Mouse (Mus musculus) intestine, embryonic 16.5 days (tissue): Measurements from ENCODE around the gene Coq5. TPM values are rescaled to one million over a fixed set of nuclear protein-coding genes. Genes with fewer than 3 reads are reported as not detected.

Source experiments
- ATAC-seq: fragments of 200-750 bp; cut with Nextera tagmentation; 2 replicates; pipeline ENCODE4 v1.8.0; 2017; ENCODE audit warnings: moderate TSS enrichment, moderate library complexity
- H3K27ac ChIP-seq: fragments of 300-500 bp; sonication (generic); 2 replicates; pipeline ENCODE4 v1.5.1; 2014; ENCODE audit warnings: mild to moderate bottlenecking, low read length
- H3K27me3 ChIP-seq: fragments of 300-500 bp; sonication (generic); replicated peaks from 2 replicates; pipeline ENCODE4 v1.6.1; 2014; ENCODE audit warnings: low read length, control low read depth, mixed read lengths; ENCODE audit not compliant: control insufficient read depth, insufficient read depth
- H3K36me3 ChIP-seq: fragments of 300-500 bp; sonication (generic); 2 replicates; pipeline ENCODE4 v1.6.1; 2014; ENCODE audit warnings: low read length, control low read depth; ENCODE audit not compliant: control insufficient read depth, insufficient read depth
- H3K4me1 ChIP-seq: fragments of 300-500 bp; sonication (generic); 2 replicates; pipeline ENCODE4 v1.6.1; 2014; ENCODE audit warnings: low read length, control low read depth, mixed read lengths; ENCODE audit not compliant: control insufficient read depth, insufficient read depth
- H3K4me2 ChIP-seq: fragments of 300-500 bp; sonication (generic); 2 replicates; pipeline ENCODE4 v1.6.1; 2014; ENCODE audit warnings: low read depth, low read length, control low read depth
- H3K4me3 ChIP-seq: fragments of 300-500 bp; sonication (generic); 2 replicates; pipeline ENCODE4 v1.5.1; 2014; ENCODE audit warnings: mild to moderate bottlenecking, low read length
- H3K9ac ChIP-seq: fragments of 300-500 bp; sonication (generic); 2 replicates; pipeline ENCODE4 v1.6.1; 2014; ENCODE audit warnings: low read depth, low read length
- H3K9me3 ChIP-seq: fragments of 300-500 bp; sonication (generic); 2 replicates; pipeline ENCODE4 v1.6.1; 2016; ENCODE audit warnings: low read length, control low read depth; ENCODE audit not compliant: control insufficient read depth
- WGBS: fragments of 180-500 bp; shearing (Covaris S2); extraction: QIAGEN DNeasy Blood & Tissue Kit; methylation state at CpG from one replicate; pipeline ENCODE4 v1.1.7; 2014; 5-methylcytosine and 5-hydroxymethylcytosine counted together
- polyA plus RNA-seq: library from polyadenylated mRNA; unstranded; fragments of >200 nt; fragmentation: Nextera tagmentation; extraction: Ambion mirVana; gene quantifications from 2 replicates; pipeline ENCODE4 v1.2.1, GENCODE M21; 2015

Gene Coq5
- 64.2 and 72.9 TPM in 2 replicates for polyA plus RNA-seq

- H3K27me3 ChIP-seq, result no peaks in the 10 kb centered on the region
- H3K27ac ChIP-seq, result peak within 1 kb of the TSS; percentile 69
- peak within 1 kb of the TSS; percentile 90 for H3K4me2 ChIP-seq
- peak; percentile 80 for ATAC-seq
- 4% methylated on average over 45 of the region's 45 CpGs for WGBS
- H3K4me3 ChIP-seq, result peak within 1 kb of the TSS; percentile 94
- H3K9me3 ChIP-seq, result 0 out of 2 replicates have a peak, but pooled peaks cover 3% of the 10 kb centered on the region
- peaks cover 7% of the 10 kb centered on the region; the same call in 1 of the 2 replicates for H3K4me1 ChIP-seq
- H3K9ac ChIP-seq, result peak within 1 kb of the TSS; percentile 86
- no peaks in the 10 kb centered on the region for H3K36me3 ChIP-seq
Observed at GRCm38 (mm10) chr5:115279226-115280049, at the start of gene Coq5. Gene Coq5 (plus strand): TSS chr5:115279666.

- Histone ChIP-seq H3K4me2 (no peak overlapping the region), H3K4me1 (peaks cover 5% of the 10 kb centered on the region), H3K9me3 (no peaks in the 10 kb centered on the region), H3K9ac (no peak overlapping the region), H3K27ac (no peak overlapping the region), H3K36me3 (no peaks in the 10 kb centered on the region), H3K27me3 (0 out of 2 replicates have a peak, but pooled peaks cover 2% of the 10 kb centered on the region), H3K4me3 (no peak overlapping the region)
- no peak for ATAC-seq
- WGBS, result 55% methylated on average over 15 of the region's 15 CpGs
Observed at GRCm38 (mm10) chr5:115230830-115231551, 48.5 kb upstream of the Coq5 start.

DNA sequence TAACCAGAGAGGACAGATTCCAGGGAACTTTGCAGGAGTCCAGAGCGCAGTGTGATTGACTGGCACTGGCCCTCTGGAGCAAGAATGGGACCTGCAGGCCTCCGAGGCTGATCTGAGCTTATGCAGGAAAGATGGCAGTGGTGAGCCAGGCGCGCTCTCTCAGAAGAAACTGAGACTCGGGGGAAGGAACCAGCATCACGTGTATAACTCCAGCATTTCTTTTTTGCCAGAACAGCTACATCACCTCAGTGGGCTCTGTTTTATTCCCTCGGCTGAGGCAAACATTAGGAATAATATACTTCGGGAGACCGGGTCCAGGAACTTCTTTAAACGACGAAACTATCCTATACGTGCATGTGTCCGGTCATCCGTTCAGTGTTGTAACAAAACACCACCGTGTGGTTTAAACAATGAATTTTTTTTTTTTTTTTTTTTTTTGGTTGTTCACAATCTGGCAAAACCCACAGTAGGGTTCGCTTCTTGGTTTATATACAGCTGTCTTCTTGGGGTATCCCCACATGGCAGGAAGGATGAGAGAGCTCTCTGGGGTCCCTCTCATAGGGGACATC is 47.8 kb upstream of the Coq5 start:
- ATAC-seq, result no peak
- no peak overlapping the region for H3K4me3 ChIP-seq
- WGBS, result 35% methylated on average over 16 of the region's 16 CpGs
- no peak overlapping the region for H3K4me2 ChIP-seq
- H3K36me3 ChIP-seq, result no peaks in the 10 kb centered on the region
- H3K9me3 ChIP-seq, result no peaks in the 10 kb centered on the region
- H3K27me3 ChIP-seq, result 0 out of 2 replicates have a peak, but pooled peaks cover 2% of the 10 kb centered on the region
- no peak overlapping the region for H3K9ac ChIP-seq
- peaks cover 5% of the 10 kb centered on the region for H3K4me1 ChIP-seq
- H3K27ac ChIP-seq, result no peak overlapping the region

DNA sequence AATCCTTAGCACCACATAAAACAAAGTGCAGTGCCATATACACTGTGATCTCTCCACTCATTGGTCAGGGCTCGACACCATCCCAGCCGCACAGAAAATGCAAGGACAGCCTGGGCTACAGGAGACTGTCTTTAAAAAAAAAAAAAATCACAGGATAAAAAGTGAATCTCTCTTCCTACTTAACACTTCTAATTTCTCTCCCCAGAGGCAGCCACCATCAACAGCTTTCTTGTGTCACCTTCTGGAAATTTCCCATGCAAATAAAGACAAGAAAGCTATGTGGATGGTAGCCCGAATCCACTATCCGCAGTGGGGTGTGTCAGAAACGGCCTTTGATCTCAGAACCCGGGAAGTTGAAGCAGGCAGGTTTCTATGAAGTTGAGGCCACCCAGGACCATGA is 47.0 kb upstream of the Coq5 start:
- no peak overlapping the region for H3K9ac ChIP-seq
- no peak for ATAC-seq
- no peak overlapping the region for H3K4me3 ChIP-seq
- H3K4me1 ChIP-seq, result peaks cover 5% of the 10 kb centered on the region
- no peaks in the 10 kb centered on the region for H3K36me3 ChIP-seq
- H3K27me3 ChIP-seq, result 0 out of 2 replicates have a peak, but pooled peaks cover 2% of the 10 kb centered on the region
- H3K27ac ChIP-seq, result no peak overlapping the region
- H3K4me2 ChIP-seq, result no peak overlapping the region
- 58% methylated on average over 6 of the region's 6 CpGs for WGBS
- H3K9me3 ChIP-seq, result no peaks in the 10 kb centered on the region

- H3K27ac ChIP-seq, result no peak overlapping the region
- no peak overlapping the region for H3K9ac ChIP-seq
- H3K4me3 ChIP-seq, result no peak overlapping the region
- H3K27me3 ChIP-seq, result 0 out of 2 replicates have a peak, but pooled peaks cover 2% of the 10 kb centered on the region
- H3K36me3 ChIP-seq, result no peaks in the 10 kb centered on the region
- H3K9me3 ChIP-seq, result no peaks in the 10 kb centered on the region
- WGBS, result 92% methylated on average over 14 of the region's 14 CpGs
- ATAC-seq, result no peak
- H3K4me1 ChIP-seq, result peaks cover 5% of the 10 kb centered on the region
- H3K4me2 ChIP-seq, result no peak overlapping the region
Observed at GRCm38 (mm10) chr5:115233031-115233780, 46.3 kb upstream of the Coq5 start.

DNA sequence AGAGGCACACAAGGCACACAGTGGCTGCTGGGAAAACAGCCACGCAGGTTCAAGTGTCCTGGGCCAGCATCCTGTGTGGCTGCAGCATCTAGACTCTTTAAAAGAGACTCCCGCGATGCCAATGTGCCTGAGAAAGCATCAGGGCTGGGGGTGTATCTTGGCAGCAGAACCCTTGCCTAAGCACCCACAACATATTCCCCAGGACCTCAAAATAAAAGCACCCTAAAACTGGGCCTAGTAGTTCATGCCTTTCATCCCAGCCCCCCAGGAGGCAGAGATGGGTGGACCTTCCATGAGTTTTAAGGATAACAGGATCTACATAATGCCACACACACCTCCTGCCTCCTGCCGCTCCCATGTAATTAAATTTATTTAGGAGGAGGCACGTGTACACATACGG is 44.9 kb upstream of the Coq5 start:
- 72% methylated on average over 6 of the region's 6 CpGs for WGBS
- H3K4me3 ChIP-seq, result no peak overlapping the region
- peaks cover 12% of the 10 kb centered on the region for H3K4me1 ChIP-seq
- no peak overlapping the region for H3K4me2 ChIP-seq
- no peaks in the 10 kb centered on the region for H3K9me3 ChIP-seq
- 0 out of 2 replicates have a peak, but pooled peaks cover 2% of the 10 kb centered on the region for H3K27me3 ChIP-seq
- no peak overlapping the region for H3K27ac ChIP-seq
- ATAC-seq, result no peak
- H3K36me3 ChIP-seq, result no peaks in the 10 kb centered on the region
- no peak overlapping the region for H3K9ac ChIP-seq

DNA sequence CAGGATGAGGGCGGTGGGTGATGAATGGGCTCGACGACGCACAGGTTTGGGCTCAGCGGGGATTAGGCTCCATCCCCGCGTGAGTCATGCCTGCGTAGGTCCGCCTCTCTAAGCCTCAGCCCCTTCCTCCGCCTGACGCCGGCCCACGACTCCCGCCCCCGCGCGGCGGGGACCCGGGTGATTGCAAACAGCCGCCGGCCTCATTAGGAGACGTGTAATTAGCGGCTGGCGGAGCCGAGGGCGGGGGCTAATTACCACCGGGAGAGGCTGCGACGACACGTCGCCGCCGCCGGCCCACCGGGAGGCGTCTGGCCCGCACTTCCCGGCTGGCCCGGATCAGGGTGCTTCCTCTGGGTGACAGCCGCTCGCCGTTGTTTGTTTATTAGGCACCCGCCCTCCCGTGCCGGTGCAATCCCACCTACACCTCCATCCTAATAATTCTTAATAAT is 44.1 kb upstream of the Coq5 start:
- no peaks in the 10 kb centered on the region for H3K9me3 ChIP-seq
- H3K27me3 ChIP-seq, result 0 out of 2 replicates have a peak, but pooled peaks cover 2% of the 10 kb centered on the region
- H3K27ac ChIP-seq, result no peak overlapping the region
- peaks cover 12% of the 10 kb centered on the region for H3K4me1 ChIP-seq
- H3K4me2 ChIP-seq, result peak overlapping the region; percentile 91
- WGBS, result under 1% methylated on average over 45 of the region's 45 CpGs
- peaks cover 6% of the 10 kb centered on the region; the same call in 1 of the 2 replicates for H3K36me3 ChIP-seq
- peak; percentile 32 for ATAC-seq
- H3K4me3 ChIP-seq, result peak overlapping the region; percentile 61
- peak overlapping the region; percentile 77 for H3K9ac ChIP-seq

- Histone ChIP-seq H3K4me1 (peaks cover 12% of the 10 kb centered on the region), H3K9me3 (no peaks in the 10 kb centered on the region), H3K4me3 (peak within 1 kb of the TSS; percentile 61), H3K27me3 (0 out of 2 replicates have a peak, but pooled peaks cover 2% of the 10 kb centered on the region), H3K27ac (no peak within 1 kb of the TSS), H3K4me2 (peak within 1 kb of the TSS; percentile 91), H3K36me3 (peaks cover 11% of the 10 kb centered on the region), H3K9ac (peak within 1 kb of the TSS; percentile 77)
- peak; percentile 56 for ATAC-seq
- WGBS, result 1% methylated on average over 21 of the region's 21 CpGs
Observed at GRCm38 (mm10) chr5:115235786-115236263, 43.6 kb upstream of the Coq5 start, which contains the start of gene Pop5. Gene Pop5 (plus strand): TSS chr5:115235836.
